Mouse (Mus musculus) midbrain, embryonic 16.5 days (tissue): ENCODE results near the gene Grcc10. TPM values are rescaled to one million over a fixed set of nuclear protein-coding genes. Genes with fewer than 3 reads are reported as not detected.
A peak's percentile ranks its signal among the peaks of the same experiment; 100 is the strongest.

Experiments used
- ATAC-seq: fragments of 200-750 bp; cut with Nextera tagmentation; 2 replicates; pipeline ENCODE4 v1.8.0; 2017; ENCODE audit warnings: moderate TSS enrichment
- H3K27ac ChIP-seq: fragments of 300-500 bp; sonication (generic); 2 replicates; pipeline ENCODE4 v1.5.1; 2014; ENCODE audit warnings: mild to moderate bottlenecking, low read length, mixed read lengths
- H3K27me3 ChIP-seq: fragments of 300-500 bp; sonication (generic); 2 replicates; pipeline ENCODE4 v1.6.1; 2014; ENCODE audit warnings: low read depth, low read length, mixed read lengths; ENCODE audit not compliant: control insufficient read depth, insufficient read depth
- H3K36me3 ChIP-seq: fragments of 300-500 bp; sonication (generic); 2 replicates; pipeline ENCODE4 v1.6.1; 2014; ENCODE audit warnings: mild to moderate bottlenecking, low read length, moderate library complexity, mixed read lengths; ENCODE audit not compliant: control insufficient read depth, insufficient read depth
- H3K4me1 ChIP-seq: fragments of 300-500 bp; sonication (generic); 2 replicates; pipeline ENCODE4 v1.6.1; 2014; ENCODE audit warnings: mild to moderate bottlenecking, low read length, mixed read lengths; ENCODE audit not compliant: control insufficient read depth, insufficient read depth
- H3K4me2 ChIP-seq: fragments of 300-500 bp; sonication (generic); 2 replicates; pipeline ENCODE4 v1.6.1; 2014; ENCODE audit warnings: mild to moderate bottlenecking, low read length, mixed read lengths
- H3K4me3 ChIP-seq: fragments of 300-500 bp; sonication (generic); 2 replicates; pipeline ENCODE4 v1.5.1; 2014; ENCODE audit warnings: low read depth, mild to moderate bottlenecking, low read length, moderate library complexity, mixed read lengths
- H3K9ac ChIP-seq: fragments of 300-500 bp; sonication (generic); 2 replicates; pipeline ENCODE4 v1.6.1; 2014; ENCODE audit warnings: low read depth, low read length, mixed read lengths
- H3K9me3 ChIP-seq: fragments of 300-500 bp; sonication (generic); replicated peaks from 2 replicates; pipeline ENCODE4 v1.6.1; 2014; ENCODE audit warnings: mild to moderate bottlenecking, low read length, mixed read lengths; ENCODE audit not compliant: control insufficient read depth, poor library complexity, severe bottlenecking
- WGBS: fragments of 180-500 bp; shearing (Covaris S2); extraction: QIAGEN DNeasy Blood & Tissue Kit; methylation state at CpG from one replicate; pipeline ENCODE4 v1.1.7; 2014; 5-methylcytosine and 5-hydroxymethylcytosine counted together
- polyA plus RNA-seq: library from polyadenylated mRNA; unstranded; fragments of >200 nt; fragmentation: Nextera tagmentation; extraction: Ambion mirVana; gene quantifications from 2 replicates; pipeline ENCODE4 v1.2.1, GENCODE M21; 2015

Gene Grcc10
- polyA plus RNA-seq = 665 and 679 TPM in 2 replicates

GRCm38 (mm10) chr6:124740888-124741761 lies at the start of gene Grcc10:
Gene Grcc10 (minus strand): TSS chr6:124741374.
- Histone ChIP-seq H3K4me2 (peak within 1 kb of the TSS; percentile 79), H3K4me3 (peak within 1 kb of the TSS; percentile 71), H3K4me1 (peaks cover 33% of the 10 kb centered on the region), H3K27me3 (no peaks in the 10 kb centered on the region), H3K9ac (peak within 1 kb of the TSS; percentile 96), H3K36me3 (peaks cover 21% of the 10 kb centered on the region), H3K9me3 (no peaks in the 10 kb centered on the region), H3K27ac (peak within 1 kb of the TSS; percentile 94)
- under 1% methylated on average over 41 of the region's 41 CpGs for WGBS
- ATAC-seq = peak; percentile 87

GRCm38 (mm10) chr6:124790121-124790520 lies 48.9 kb upstream of the Grcc10 start:
- Histone ChIP-seq H3K4me3 (no peak overlapping the region), H3K9ac (no peak overlapping the region), H3K36me3 (no peaks in the 10 kb centered on the region), H3K4me2 (no peak overlapping the region), H3K4me1 (no peaks in the 10 kb centered on the region), H3K27ac (no peak overlapping the region), H3K9me3 (no peaks in the 10 kb centered on the region), H3K27me3 (no peaks in the 10 kb centered on the region)
- no peak for ATAC-seq
- WGBS = 83% methylated on average over 4 of the region's 4 CpGs

- Histone ChIP-seq H3K9me3 (no peaks in the 10 kb centered on the region), H3K4me3 (no peak overlapping the region), H3K4me2 (no peak overlapping the region), H3K4me1 (no peaks in the 10 kb centered on the region), H3K27me3 (no peaks in the 10 kb centered on the region), H3K27ac (peak overlapping the region; percentile 26; the same call in 1 of the 2 replicates), H3K9ac (no peak overlapping the region), H3K36me3 (no peaks in the 10 kb centered on the region)
- no peak for ATAC-seq
- 73% methylated on average over 4 of the region's 4 CpGs for WGBS
Observed at GRCm38 (mm10) chr6:124789519-124789918, 48.3 kb upstream of the Grcc10 start.

GRCm38 (mm10) chr6:124787722-124788121 lies 46.5 kb upstream of the Grcc10 start:
- H3K4me2 ChIP-seq = no peak overlapping the region
- 83% methylated on average over 10 of the region's 10 CpGs for WGBS
- no peak overlapping the region for H3K9ac ChIP-seq
- no peak overlapping the region for H3K4me3 ChIP-seq
- no peaks in the 10 kb centered on the region for H3K9me3 ChIP-seq
- H3K4me1 ChIP-seq = no peaks in the 10 kb centered on the region
- H3K36me3 ChIP-seq = no peaks in the 10 kb centered on the region
- ATAC-seq = no peak
- H3K27me3 ChIP-seq = no peaks in the 10 kb centered on the region
- no peak overlapping the region for H3K27ac ChIP-seq

- H3K4me2 ChIP-seq = no peak overlapping the region
- no peaks in the 10 kb centered on the region for H3K9me3 ChIP-seq
- H3K27me3 ChIP-seq = no peaks in the 10 kb centered on the region
- WGBS = 52% methylated on average over 8 of the region's 8 CpGs
- H3K9ac ChIP-seq = no peak overlapping the region
- no peak overlapping the region for H3K4me3 ChIP-seq
- no peak overlapping the region for H3K27ac ChIP-seq
- ATAC-seq = no peak
- H3K36me3 ChIP-seq = no peaks in the 10 kb centered on the region
- H3K4me1 ChIP-seq = no peaks in the 10 kb centered on the region
Observed at GRCm38 (mm10) chr6:124786756-124787420, 45.7 kb upstream of the Grcc10 start.

- ATAC-seq = no peak
Observed at GRCm38 (mm10) chr6:124782436-124782835, 41.3 kb upstream of the Grcc10 start.

GRCm38 (mm10) chr6:124780917-124781316 lies 39.7 kb upstream of the Grcc10 start:
- Histone ChIP-seq H3K4me3 (no peak overlapping the region), H3K9me3 (no peaks in the 10 kb centered on the region), H3K27ac (no peak overlapping the region), H3K9ac (no peak overlapping the region), H3K27me3 (no peaks in the 10 kb centered on the region), H3K4me2 (no peak overlapping the region), H3K4me1 (peaks cover 9% of the 10 kb centered on the region), H3K36me3 (no peaks in the 10 kb centered on the region)
- 86% methylated on average over 7 of the region's 7 CpGs for WGBS
- no peak for ATAC-seq

More at GRCm38 (mm10) chr6:124782436-124782835, 41.3 kb upstream of the Grcc10 start:
- no peaks in the 10 kb centered on the region for H3K27me3 ChIP-seq
- no peak overlapping the region for H3K4me3 ChIP-seq
- H3K27ac ChIP-seq = no peak overlapping the region
- WGBS = 25% methylated on average over 6 of the region's 6 CpGs
- no peak overlapping the region for H3K9ac ChIP-seq
- H3K4me2 ChIP-seq = no peak overlapping the region
- H3K36me3 ChIP-seq = no peaks in the 10 kb centered on the region
- H3K4me1 ChIP-seq = peaks cover 9% of the 10 kb centered on the region
- H3K9me3 ChIP-seq = no peaks in the 10 kb centered on the region

- no peak overlapping the region for H3K27ac ChIP-seq
Observed at GRCm38 (mm10) chr6:124779984-124780416, 38.8 kb upstream of the Grcc10 start.

More at GRCm38 (mm10) chr6:124779984-124780416, 38.8 kb upstream of the Grcc10 start:
- Histone ChIP-seq H3K36me3 (no peaks in the 10 kb centered on the region), H3K9ac (no peak overlapping the region), H3K27me3 (no peaks in the 10 kb centered on the region), H3K4me3 (peak overlapping the region; percentile 34), H3K4me2 (peak overlapping the region; percentile 64), H3K9me3 (no peaks in the 10 kb centered on the region), H3K4me1 (peaks cover 9% of the 10 kb centered on the region)
- peak; percentile 33; the same call in 1 of the 2 replicates for ATAC-seq
- WGBS = 3% methylated on average over 10 of the region's 10 CpGs
